Mouse (Mus musculus) ovary, adult 2 months (tissue): ENCODE measurements around the gene Tcp11. TPM values are rescaled to one million over a fixed set of nuclear protein-coding genes. Genes with fewer than 3 reads are reported as not detected.

ENCODE experiments used
- polyA plus RNA-seq: library from polyadenylated mRNA; depleted of rRNA; stranded (reverse); fragments of >200 nt; gene quantifications from 2 replicates; pipeline ENCODE4 v1.2.3, GENCODE M21; 2012; rRNA removed

Tcp11 gene
- 6.3 and 10.4 TPM in 2 replicates for polyA plus RNA-seq

DNA sequence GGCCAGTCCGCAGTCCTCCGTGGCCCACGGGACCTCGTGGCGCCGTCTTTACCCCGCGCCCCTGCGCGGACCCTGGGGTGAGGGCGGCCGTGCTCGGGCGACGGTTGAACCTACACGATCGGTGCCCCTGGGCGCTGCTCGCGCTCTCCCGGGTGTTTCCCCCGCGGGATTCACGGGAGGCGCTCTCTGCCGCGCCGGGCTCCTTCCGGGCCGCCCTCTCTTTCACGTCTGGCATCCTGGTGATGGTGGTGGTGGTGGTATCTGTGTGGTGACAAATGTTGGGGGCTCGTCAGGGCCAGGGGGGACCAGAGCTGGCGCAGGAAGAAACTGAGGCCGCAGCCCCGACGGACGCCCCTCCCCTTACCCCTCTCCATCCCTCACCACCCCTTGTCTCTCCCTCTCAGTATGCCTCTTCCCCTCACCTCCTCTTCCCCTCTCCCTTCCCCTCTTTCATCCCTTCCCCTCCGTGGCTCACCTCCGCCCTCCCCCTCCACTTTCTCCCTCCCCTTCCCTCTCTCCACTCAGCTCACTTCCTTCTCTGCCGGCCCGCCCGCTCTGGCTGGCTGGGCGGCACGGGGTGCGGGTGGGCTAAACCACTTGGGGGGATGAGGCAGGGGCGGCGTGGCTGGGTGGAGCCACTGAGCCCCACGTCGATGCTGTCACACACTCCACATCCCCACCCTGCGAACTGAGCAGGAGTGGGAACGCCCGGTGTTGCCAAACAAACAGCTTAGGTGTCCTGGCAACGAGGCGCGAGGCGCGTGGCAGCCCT lies at the start of gene Tcp11:
Gene Tcp11 (minus strand): TSS at position 595 of the 772 bp plus-strand sequence.

Other genes starting within 250 kb of the Tcp11 start
- gene Snrpc, start 242.5 kb downstream of the Tcp11 start, polyA plus RNA-seq = 140 and 144 TPM in 2 replicates
- gene Uhrf1bp1, start 224.2 kb downstream of the Tcp11 start, polyA plus RNA-seq = 19.1 and 19.2 TPM in 2 replicates
- gene Anks1, start 171.3 kb downstream of the Tcp11 start, polyA plus RNA-seq = 56.6 and 61.9 TPM in 2 replicates
- 9.0 and 11.0 TPM in 2 replicates for gene Taf11, start 170.8 kb downstream of the Tcp11 start, polyA plus RNA-seq
- 3.4 and 4.3 TPM in 2 replicates for gene Scube3, start 61.5 kb upstream of the Tcp11 start, polyA plus RNA-seq
- 166 and 193 TPM in 2 replicates for gene Zfp523, start 96.5 kb upstream of the Tcp11 start, polyA plus RNA-seq
- 5.3 and 7.1 TPM in 2 replicates for gene Def6, start 127.1 kb upstream of the Tcp11 start, polyA plus RNA-seq
- 36.5 and 40.0 TPM in 2 replicates for gene Ppard, start 152.1 kb upstream of the Tcp11 start, polyA plus RNA-seq
- gene Fance, start 232.9 kb upstream of the Tcp11 start, polyA plus RNA-seq = 28.9 and 31.7 TPM in 2 replicates
- 4,084 and 8,432 TPM in 2 replicates for gene Rpl10a, start 247.8 kb upstream of the Tcp11 start, polyA plus RNA-seq